Comparison of ENCODE assay signal across 6 mouse cellular contexts in genomic region chr16:84644446-84644845, GRCm38 (mm10).
DNase-seq lines count a peak whose midpoint lies in the region; ATAC-seq and TF ChIP-seq lines count a peak whose summit lies in the region.
"Not testable (repeated sequence)": the region's sequence is repeated elsewhere in the genome, so short reads cannot be mapped to it uniquely, and the experiment has no call there.

No protein-coding gene starts in this region.

- TF ChIP-seq CTCF in E14TG2a.4 (conservative IDR thresholded peaks at IDR 0.05; ENCODE audit: low read length): peak; percentile 24; the same call in 1 of the 2 replicates

- not testable (repeated sequence) for H3K27me3 ChIP-seq in E14TG2a.4 (ENCODE audit: insufficient read depth, low read length)

- H3K36me3 ChIP-seq in E14TG2a.4 (ENCODE audit: insufficient read depth, low read length): not testable (repeated sequence)

- H3K4me1 ChIP-seq in E14TG2a.4 (replicated peaks; ENCODE audit: low read depth, low read length): not testable (repeated sequence)

- H3K9me3 ChIP-seq in E14TG2a.4 (ENCODE audit: low read length): not testable (repeated sequence)

- H3K4me3 ChIP-seq in E14TG2a.4 (replicated peaks; ENCODE audit: low read length): not testable (repeated sequence)

- peak; percentile 69 for ATAC-seq in activated CD4-positive, CD25-positive, alpha-beta regulatory T cell, adult 4 months
- ATAC-seq in inflammation-experienced regulatory T-cells, adult 6 months: peak; percentile 71
- peak; percentile 46; the same call in 1 of the 2 replicates for ATAC-seq in megakaryocyte progenitor cell, adult 5-6 weeks (replicated peaks; ENCODE audit: poor library complexity)

- peak; percentile 27 for DNase-seq in CD4-positive helper T cell, adult 2 months (ENCODE audit: low read depth, low spot score)
- DNase-seq in NIH3T3 (ENCODE audit: low read depth): peak; percentile 22
